Mouse (Mus musculus): ENCODE results near the gene Nynrin.
A peak's percentile ranks its signal among the peaks of the same experiment; 100 is the strongest.

Gene Nynrin

DNA sequence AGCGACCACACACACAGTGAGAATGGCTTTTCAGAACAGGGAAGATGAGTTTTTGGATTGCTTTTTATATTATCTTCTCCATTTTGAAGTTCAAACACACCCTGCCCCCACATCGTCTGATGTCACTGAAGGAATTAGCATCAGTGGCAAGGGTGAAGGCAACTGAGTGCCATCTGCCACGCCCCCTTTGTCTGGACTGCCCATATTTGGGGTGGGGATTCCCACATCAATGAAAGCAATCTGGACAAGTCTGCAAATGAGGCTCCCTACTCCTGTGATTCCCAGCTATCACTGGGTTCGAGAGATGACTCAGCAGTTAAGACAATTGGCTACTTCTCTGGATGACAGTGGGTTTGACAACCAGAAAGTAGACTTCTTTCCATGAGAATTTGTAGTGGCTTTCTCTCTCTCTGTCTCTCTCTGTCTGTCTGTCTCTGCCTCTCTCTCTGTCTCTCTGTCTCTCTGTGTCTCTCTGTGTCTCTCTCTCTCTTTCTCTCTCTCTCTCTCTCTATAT is 12.9 kb upstream of the Nynrin start:
- DNase-seq (ENCODE audit: low read depth in 2 of 2, low spot score in 2 of 2), result no peak

DNA sequence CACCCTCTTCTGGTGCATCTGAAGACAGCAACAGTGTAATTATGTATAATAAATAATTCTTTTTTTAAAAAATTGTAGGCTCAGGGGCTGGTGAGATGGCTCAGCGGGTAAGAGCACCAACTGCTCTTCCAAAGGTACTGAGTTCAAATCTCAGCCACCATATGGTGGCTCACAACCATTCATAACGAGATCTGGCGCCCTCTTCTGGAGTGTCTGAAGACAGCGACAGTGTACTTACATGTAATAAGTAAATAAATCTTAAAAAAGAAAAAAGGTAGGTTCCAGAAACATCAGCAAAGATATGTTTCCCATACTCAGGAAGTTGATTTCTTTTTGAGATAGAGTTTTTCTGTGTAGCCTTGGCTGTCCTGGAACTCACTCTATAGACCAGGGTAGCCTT is 11.0 kb upstream of the Nynrin start:
- DNase-seq (ENCODE audit: low read depth in 2 of 2, low spot score in 2 of 2), result no peak

DNA sequence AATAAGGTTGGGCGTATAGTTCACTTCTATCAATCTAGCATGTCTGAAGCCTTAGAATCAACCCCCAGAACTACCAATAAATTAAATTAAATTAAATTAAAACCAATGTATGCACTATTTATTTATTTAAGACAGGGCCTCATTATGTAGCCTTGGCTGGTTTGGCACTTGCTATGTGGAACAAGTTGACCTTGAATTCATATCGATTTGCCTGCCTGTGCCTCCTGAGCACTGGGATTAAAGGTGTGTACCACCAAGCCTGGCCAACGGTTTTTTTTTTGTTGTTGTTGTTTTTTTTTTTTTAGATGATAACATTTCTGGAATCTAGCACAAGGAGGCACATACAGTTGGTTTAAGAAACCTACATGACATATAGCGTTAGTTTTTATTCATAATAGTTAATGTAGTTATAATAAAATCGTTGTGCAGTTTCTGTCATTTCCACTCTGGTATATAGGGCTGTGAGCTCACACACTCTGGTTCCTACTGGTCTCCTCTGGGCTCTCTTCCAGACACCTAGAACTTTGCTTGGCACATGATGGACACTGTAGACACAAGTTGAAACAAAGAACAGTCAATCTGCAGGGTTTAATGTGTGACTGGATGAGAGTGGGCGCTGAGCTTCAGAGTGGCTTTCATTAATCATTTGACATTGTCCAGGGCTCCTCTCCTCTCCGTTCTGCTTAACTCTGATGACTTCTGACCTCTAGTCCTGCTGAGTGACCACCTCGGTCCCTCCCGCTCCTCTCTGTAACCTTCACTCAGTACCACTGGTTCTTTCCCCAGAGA is 8.1 kb upstream of the Nynrin start:
- DNase-seq (ENCODE audit: low read depth in 2 of 2, low spot score in 2 of 2), result no peak

DNA sequence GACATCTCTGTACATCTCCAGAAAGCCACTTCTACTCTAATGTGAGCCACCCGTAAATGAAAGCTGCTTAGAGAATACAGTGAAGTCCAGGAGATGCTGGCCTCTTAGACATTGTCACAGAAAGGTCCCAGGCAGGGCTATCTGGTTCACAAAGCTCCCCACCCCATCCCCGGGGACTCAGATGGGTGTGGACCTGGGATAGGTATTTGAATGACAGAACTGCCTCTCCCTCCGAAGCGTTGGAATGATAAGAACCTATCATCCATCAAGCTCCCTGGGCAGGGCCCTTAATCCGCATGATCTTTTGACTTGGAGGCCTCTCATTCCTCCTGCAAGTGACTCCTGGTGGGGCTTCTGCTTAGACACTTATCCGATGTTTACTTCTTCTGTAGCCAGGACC is 2.9 kb upstream of the Nynrin start:
- DNase-seq (ENCODE audit: low read depth in 2 of 2, low spot score in 2 of 2), result no peak

DNA sequence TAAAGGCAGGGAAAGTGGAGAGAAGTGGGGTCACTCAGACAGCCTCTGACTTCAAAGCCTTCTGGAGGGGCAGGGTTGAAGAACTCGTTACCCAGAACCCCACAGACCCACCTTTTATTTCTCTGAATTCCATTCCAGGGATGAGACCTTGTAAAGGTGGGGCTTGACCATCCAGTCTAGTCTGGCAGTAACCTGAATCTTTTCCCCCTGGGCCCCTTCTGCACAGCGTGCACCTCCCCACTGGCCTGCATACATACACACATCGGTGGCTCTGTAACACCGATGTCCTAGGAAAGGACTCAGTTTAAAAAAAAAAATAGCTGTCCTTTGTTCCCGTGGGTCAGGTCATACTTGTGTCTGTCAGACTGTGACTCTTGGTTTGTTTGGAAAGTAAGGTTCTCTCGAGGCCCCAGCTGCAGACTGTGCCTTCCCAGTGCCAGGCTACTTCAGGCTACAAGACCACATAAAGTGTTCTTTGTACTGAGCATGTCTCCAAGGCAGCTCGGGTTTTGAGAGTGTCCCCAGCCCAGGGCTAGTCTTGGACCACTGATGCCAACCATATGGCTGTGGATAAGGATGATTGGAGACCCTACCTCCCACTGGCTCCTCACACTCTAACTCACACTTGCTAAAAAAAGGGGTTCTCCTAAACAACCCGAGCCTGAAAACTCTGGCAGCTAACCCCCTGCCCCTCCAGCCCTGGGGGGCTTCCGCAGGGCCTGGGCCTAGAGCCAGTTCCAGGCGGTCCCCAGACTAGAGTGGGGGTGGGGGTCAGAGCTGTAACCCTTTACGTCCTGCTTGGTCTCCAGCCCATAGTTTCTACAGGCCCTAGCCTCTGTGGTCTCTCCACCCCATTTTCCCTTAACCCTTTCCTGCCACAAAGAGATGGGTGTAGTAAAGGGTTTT is 911 bp upstream of the Nynrin start:
- no peak for DNase-seq (ENCODE audit: low read depth in 2 of 2, low spot score in 2 of 2)

DNA sequence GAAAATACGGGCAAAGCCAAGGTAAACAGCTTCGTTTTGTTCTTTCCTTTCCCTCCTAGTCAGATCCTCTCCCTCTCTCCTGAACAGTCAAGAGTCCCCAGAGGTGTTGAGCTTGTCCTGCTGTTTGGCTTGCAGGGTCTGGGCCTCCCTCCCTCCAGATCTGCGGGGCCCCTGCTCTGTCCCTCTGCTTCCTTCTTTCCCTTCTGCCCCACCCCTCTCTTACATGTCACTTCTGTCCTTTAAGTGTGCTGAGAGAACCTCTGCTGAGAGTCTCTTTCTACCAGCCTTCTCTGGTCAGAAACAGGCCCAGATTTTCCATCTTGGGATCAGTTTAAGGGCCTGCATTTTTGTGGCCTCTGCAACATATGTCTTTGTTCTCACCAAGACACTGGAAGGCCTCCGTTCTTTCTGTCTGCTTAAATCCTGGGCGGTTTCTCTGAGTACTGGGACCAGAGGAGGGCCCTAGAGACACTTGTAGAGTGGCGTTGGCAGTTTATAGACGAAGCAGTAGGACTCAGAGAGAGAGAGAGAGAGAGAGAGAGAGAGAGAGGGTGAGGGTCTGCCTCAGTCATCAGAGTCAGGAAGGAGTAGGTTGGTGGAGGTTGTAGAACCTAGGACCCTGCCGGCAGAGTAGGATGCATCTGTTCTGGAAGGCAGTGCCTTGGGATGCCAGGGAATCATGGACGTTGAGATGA is 743 bp downstream of the Nynrin start:
- no peak for DNase-seq (ENCODE audit: low read depth in 2 of 2, low spot score in 2 of 2)

DNA sequence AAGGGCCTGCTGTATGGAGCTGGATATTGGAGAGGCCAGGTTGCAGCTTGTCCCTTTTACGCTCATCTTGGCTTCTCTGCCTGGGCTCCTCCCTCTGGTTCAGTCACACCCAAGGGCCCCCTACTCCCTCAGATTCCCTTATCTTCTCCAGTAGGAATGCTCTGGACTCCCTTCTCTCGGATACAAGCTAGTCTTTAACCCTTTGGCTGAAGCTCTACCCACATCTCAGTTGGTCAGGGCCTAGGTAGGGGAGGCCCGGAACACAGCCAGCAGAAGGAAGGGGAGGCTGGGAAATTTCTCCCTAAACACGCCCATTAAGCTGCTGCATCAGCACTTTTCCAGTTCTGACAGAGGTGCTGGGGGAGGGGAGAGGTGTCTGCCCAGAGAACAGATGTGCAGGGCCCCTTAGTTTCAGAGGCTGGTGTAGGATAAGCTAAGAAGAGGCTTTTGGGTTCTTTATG is 1.3 kb downstream of the Nynrin start:
- DNase-seq (ENCODE audit: low read depth in 2 of 2, low spot score in 2 of 2), result no peak

DNA sequence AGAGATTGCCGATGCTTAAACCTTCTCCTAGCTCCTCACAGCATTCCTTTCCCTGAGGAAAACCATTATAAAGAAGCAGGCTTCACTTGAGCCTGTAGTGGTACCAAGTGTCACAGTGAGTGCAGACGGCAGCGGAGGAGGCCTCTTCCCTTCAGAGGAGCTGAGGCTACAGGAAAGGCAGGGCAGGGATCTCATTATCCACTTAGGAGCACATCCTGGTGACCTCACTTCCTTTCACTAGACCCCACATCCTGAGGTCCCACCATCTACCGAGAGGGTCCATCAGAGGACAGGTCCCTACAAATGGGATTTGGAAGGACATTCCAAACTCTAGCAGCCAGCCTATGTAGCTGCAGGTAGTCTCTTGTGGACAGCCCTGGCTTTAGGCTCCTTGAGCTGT is 3.8 kb downstream of the Nynrin start:
- no peak for DNase-seq (ENCODE audit: low read depth in 2 of 2, low spot score in 2 of 2)

DNA sequence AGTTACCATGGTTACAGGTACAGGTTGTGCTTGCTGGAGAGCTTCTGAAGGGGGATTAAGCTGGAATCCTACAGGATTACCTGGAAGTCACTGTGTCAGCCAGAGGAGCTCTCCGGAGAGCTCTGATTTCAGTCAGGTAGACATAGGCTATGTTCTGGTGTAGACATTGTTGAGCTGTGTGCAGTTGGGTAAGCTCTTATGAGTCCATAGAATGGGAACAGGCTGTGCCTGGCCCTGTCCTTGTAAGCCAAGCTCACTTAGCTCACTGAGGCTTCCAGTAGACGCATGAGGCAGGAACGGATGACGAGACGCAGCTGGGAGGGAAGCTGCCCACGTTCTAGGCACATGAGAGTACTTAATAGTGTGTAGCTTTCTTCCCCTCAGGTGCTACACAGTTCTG is 8.4 kb downstream of the Nynrin start:
- no peak for DNase-seq (ENCODE audit: low read depth in 2 of 2, low spot score in 2 of 2)

DNA sequence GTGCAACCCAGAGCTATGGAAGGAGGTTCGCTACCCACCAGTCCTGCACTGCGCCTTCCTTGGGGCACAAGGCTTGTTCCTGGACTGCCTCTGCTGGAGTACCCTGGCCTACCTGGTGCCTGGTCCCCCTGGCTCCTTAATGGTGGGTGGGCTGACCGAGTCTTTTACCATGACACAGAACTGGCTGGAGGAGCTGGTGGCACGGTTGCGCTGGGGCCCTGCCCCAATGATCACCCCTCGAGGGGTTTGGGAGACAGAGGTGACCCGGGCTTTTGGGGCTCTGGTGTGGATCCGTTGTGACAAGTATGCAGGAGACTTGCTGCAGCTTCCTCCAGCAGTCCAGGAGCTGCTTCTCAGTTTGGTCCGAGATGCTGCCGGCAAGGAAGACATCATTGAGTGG is 9.2 kb downstream of the Nynrin start:
- DNase-seq (ENCODE audit: low read depth in 2 of 2, low spot score in 2 of 2), result no peak

DNA sequence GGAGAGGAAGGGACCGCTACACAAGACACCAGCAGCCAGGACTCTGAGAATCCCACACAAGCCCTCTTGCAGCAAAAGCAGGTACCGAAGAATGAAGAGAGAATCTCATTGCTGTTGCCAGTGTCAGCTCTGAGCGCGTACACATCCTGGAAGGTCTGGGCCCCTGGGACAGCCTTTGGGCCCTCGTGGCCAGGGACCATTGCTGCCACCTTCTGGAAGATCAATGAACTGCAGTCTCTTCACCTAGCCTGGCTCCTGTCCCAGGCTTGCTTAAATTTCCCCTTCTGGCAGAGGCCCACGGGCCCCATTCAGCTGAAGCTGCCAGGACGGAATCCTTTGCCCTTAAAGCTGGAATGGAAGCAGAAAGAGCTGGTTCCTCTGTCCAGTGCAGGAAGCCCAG is 10.0 kb downstream of the Nynrin start:
- peak; percentile 58 to 65 for DNase-seq (ENCODE audit: low read depth in 2 of 2, low spot score in 2 of 2)

DNA sequence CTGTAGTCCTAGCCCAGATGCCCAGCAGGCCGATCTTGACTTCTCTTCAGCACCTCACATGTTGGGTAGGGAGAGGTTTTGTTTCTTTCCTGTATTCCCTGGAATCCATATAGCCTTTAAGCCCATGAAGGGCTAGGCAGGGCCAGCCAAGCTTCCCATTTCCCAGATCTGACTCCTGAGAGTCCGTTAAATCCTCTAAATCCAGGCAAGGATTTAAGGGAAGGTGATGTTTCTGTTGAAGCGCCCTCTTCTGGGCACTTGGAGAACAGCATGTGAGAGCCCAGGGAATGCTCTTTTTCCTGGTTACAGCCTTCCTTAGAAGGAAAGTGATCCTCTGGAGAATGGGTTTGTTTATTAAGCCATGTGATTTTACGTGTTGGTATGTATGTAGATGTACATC is 13.2 kb downstream of the Nynrin start:
- DNase-seq (ENCODE audit: low read depth in 2 of 2, low spot score in 2 of 2), result no peak

DNA sequence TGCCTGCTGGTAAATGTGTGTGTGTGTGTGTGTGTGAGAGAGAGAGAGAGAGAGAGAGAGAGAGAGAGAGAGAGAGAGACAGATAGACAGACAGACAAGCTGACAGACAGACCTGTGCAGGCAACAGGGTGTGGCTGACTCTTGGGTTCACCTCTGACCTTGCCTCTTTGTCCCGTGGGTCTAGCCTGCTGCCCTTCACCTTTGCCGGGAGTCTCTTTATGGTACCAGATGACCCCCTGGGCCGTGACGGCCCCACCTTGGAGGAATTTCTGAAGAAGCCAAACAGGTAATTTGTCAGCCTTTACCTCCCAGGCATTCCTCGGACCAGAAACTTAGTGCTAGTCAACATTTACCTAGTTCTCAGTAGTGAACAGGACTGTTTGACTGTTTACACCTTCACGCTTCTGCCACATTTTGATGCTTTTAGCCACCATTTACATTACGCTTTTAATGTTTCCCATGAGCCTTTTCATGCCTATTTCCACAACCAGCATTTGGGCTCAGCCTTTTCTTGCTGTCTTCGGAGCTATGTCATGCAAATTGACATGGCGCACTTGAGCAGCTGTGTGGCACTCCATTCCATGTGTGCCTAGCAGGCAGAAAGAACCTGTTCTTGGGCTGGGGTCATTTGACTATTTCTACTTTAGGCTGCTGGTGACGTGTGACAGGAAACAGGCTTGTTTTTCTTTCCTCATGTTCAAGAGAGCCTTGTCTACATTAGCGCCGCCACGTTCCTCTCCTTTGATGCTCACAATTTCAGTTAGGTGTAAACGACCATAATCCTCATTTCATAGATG is 14.6 kb downstream of the Nynrin start:
- DNase-seq (ENCODE audit: low read depth in 2 of 2, low spot score in 2 of 2), result no peak

DNA sequence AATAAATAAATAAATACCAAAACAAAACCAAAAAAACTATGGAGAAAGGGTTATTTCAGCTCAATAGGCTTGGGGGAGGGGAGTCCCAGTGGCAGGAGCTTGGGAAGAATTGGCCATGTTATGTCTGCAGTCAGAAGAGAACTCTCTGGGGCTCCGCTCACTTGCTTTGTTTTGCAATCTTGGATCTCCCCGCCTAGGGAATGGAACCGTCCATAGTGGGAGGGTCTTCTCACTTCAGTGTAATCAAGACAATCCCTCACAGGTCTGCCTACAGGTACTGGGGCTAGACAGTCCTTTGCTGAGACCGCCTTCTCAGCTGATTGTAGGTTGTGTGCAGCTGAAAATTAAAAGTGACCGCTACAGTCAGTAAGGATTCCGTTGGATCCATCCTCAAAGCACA is 15.7 kb downstream of the Nynrin start:
- DNase-seq (ENCODE audit: low read depth in 2 of 2, low spot score in 2 of 2), result no peak

DNA sequence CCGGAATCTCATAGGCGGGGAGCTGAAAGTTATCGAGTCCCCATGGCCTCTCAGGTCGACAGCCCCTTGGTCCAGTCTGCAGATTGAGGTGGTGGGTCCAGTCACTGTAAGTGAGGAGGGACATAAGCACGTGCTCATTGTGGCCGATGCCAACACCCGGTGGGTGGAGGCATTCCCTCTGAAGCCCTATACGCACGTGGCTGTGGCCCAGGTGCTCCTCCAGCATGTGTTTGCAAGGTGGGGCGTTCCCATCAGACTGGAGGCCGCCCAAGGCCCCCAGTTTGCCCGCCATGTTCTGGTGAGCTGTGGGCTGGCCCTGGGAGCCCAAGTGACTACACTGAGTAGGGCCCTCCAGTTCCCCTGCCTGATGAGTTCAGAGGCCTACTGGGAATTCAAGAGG is 18.2 kb downstream of the Nynrin start:
- DNase-seq (ENCODE audit: low read depth in 2 of 2, low spot score in 2 of 2), result no peak

DNA sequence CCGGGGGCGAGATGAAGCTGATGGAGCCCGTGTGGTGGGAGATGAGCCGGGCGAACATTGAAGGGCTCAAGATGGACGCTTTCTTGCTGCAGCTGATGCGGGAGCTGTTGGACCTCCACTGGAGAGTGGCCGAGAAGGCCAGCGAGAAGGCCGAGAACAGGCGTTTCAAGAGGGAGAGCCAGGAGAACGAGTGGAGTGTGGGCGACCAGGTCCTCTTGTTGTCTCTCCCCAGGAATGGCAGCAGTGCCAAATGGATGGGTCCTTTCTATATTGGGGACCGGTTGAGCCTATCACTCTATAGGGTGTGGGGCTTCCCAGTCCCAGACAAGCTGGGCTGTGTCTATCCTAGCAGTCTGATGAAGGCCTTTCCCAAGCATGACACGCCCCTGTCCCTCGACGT is 18.7 kb downstream of the Nynrin start:
- no peak for DNase-seq (ENCODE audit: low read depth in 2 of 2, low spot score in 2 of 2)

DNA sequence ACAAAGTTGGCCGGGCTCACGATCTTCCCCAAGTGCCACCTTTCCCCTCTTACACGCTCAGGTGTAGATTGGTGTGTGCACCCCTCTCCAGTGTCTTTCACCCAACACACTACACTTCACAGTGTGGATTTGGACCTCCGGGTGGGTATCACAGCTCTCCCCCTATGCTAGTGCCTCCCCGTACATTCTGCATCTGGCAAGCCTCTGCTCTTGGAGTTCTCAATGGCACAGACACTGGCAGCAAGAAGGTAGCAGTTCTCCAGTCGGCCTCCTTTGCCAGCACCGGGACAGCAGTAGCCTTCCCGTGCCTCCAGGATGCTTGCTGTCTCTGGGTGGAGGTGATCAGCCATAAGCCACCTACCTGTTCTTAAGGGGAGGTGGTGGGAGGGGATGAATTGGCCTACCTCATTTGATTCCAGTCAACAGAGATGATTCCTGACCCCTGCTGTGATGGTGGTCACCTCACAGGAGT is 19.5 kb downstream of the Nynrin start:
- no peak for DNase-seq (ENCODE audit: low read depth in 2 of 2, low spot score in 2 of 2)

DNA sequence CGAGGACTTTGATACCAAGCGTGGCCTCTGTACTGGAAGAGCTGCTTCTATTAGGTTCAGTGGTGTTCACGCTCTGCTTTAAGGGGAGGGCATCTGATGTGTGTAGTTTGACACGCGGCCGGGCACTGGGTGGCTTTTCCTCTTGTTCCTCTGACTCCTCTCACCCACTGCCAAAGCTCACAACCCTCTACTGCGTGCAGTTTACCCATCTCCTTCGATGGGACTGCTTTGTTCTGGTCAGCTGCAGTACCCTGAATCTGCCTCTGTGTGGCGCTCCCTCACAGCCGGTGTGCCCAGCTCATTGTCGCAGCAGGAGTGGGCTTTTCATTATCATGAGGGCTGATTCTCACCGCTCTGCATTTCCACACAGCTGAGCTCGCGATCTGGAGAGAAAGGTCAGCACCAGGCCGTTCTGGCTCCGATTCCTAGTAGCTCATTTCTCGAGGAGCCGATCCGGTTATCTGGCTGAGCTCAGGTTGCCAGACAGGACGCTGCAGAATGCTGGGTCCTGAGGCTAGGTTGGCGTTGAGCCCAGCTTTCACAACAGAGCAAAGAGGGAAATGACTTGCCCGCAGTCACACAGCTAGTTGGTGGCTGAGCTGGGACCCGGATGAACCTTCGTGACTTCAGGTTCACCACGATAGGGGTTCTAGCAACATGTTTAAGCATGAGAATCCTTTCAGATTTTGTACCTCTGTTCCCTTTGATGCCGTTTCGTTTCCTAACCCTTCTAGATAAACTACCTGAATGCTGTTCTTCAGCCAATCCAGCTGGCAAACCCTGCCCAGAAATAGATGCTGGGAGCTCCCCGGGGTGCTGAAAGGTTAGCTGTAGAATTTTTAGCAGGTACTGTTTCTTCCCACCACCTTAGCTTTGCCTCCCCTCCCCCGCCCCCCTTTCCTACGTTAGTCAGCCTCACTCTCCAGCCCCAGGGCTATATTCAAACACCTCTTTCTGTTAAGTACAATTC is 20.2 kb downstream of the Nynrin start:
- DNase-seq (ENCODE audit: low read depth in 2 of 2, low spot score in 2 of 2), result peak; percentile 79 to 86

Measured in CD8-positive naive resting alpha-beta T cell, adult 2 months (primary cell).